Mouse (Mus musculus) CD4-positive helper T cell, adult 2 months (primary cell): Measurements from ENCODE around the gene Hnf4a.

Source experiments
- DNase-seq: peaks from one replicate; pipeline ENCODE4 v3.0.0-alpha.2; 2012; ENCODE audit warnings: low read depth, missing footprints, low spot score

The Hnf4a gene

DNA sequence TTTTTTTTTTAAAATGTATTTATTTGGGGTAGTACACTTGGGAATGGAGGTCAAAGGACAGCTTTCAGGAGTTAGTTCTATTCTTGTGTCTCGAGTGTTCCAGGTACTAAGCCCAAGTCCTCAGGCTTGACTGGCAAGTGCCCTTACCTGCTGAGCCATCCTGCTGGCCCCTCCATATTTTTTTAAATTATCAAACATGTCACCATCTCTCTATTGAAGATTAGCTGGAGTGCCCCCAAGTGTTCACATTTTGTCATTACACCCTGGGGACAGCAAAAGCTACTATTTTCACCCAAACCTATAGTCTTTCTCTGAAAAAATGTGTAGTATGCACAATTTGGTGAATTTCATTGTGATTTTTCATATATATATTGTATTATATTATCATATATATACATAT, 85.5 kb downstream of the Hnf4a start:
- DNase-seq, result no peak

DNA sequence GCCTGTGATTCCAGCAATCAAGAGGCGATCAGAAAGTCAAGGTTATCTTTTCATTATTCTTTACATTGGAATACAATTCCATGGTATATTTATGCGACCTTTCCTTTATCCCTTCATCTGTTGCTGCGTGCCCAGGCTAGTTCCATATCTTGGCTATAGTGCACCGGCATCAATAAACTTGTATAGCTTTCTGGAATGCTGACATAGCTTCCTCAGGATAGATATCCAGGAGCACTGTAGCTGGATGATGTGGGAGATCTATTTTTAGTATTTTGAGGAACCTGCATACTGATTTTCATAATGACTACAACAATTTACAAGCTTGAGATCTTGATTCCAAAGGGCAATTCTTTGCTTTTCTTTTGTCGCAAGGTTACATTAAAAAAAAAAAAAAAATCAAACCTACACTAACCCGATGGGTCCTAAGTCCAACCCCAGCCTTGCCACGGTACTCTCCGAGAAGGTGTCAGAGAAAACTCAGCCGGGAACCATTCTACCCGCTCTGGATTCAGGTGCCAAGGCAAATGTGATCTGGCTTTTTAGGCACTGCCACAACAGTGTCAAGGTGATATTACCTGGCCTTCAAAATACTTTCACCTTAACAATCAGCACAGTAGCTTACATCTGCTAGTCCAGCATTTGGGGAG, 87.2 kb downstream of the Hnf4a start:
- no peak for DNase-seq

DNA sequence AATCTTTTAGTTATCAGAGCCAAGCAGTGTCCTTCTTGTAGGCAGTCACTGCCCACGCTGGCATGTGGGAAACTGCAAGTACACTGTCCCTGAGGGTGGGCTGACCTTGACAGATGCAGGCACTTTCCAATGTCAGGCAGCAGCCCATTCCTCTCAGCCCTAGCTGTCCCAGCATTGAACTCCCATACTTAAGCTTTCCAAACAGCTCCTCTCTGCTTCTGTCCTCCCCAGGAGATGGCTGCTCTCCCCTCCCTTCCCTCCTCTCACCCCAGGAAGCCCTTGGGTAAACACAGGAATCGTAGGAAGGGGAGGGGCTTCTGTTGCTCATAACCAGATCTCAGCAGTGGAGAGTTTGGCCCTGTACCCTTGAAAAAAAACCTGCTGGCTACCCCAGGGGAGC, 88.5 kb downstream of the Hnf4a start:
- no peak for DNase-seq

DNA sequence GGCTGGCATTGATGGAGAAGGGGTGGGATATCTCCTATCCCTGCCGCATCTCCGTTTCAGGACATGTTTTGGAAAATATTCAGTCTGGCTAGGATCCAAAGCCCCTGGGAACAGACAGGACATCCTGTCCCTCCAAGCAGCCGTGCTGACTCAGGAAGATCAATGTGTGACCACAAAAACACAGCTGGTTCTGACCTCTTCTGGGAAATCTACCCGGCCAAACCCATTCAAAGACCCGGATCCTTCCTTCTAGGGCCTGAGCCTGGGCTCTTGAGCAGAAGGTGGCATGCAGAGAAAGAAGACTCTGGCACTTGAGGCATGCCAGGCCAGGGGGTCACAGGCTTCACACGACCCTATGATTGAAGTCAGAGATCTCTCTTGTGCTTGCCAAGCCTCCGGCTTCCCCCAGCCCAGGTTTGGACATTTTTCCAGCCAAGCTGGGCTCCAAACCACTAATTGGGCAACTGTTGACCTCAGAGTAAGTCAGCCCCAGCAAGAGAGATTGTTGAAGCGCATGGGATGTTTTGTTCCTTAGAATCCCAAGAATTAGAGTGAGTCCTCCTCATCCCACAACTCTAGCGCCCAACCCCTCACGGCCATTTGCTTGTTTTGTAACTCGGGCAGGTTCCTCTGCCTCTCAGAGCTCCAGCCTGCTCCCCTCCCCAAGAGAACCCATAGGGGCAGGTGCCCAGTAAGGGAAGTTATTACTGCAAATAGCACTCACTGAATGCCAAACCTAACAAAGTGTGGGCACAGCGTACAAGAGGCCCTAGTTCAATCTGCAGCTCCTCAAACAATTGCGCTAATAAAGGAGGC, 89.7 kb downstream of the Hnf4a start:
- DNase-seq, result no peak

DNA sequence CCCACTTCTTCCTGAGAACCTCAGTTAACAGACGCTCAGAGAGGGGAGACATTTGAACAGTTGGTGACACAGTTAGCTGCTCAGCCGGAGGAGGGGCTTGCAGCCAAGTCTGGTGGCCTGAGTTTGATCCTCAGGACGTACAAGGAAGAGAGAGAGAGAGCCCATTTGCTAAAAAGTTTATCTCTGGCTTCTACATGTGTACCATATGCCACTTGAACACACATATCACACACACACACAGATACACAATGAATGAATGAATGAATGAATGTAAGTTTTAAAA, 90.2 kb downstream of the Hnf4a start:
- DNase-seq, result no peak

DNA sequence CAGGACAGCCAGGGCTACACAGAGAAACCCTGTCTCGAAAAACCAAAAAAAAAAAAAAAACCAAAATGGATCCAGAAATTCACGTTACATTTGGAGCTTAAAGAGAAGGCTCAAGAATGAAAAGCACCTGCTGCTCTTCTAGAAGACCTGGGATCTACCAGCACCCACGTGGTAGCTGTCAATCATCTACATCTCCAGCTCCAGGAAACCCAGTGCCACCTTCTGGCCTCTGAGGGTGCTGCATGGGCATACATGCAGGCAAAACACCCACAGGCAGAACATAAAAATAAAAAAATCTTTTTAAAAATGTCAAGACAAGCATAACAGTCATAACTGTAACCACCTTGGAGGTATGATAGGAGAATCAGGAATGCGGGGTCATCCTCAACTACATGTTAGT, 91.1 kb downstream of the Hnf4a start:
- DNase-seq, result peak; percentile 79

DNA sequence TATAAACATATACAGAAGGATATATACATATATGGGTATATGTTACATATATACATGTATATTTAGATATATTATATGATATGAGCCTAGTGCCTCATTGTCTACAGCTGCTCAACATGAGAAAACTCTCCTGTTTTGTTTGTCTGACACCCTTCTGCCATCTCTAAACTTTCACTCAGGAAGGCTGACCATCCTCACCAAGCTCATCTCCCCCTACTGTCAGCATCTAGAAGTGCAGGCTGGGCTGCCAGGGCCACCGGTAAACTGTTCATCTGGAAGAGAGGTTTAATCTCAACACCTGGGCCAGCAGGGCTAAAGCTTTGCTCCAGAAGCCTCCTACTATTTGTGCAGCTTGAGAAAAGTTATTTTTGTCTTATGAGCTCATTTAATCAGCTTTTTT, 92.6 kb downstream of the Hnf4a start:
- DNase-seq, result peak; percentile 71

DNA sequence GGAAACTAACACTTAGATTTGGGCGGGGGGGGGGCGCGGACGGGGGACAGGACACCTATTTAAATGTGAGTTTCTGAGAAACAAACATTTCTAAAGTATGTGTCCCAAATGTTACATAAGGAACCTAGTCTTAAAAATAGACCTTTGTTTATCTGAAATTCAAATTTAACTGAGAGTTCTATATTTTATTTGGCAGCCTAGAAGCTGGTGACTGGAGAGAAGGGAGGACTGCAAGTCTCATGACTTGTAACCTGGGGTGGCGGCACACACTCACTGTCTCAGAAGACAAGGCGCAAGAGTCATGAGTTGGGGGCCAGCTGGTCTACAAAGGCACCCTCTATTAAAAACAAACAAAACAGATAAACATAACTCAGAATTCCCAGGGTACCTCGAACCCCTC, 94.5 kb downstream of the Hnf4a start:
- no peak for DNase-seq

DNA sequence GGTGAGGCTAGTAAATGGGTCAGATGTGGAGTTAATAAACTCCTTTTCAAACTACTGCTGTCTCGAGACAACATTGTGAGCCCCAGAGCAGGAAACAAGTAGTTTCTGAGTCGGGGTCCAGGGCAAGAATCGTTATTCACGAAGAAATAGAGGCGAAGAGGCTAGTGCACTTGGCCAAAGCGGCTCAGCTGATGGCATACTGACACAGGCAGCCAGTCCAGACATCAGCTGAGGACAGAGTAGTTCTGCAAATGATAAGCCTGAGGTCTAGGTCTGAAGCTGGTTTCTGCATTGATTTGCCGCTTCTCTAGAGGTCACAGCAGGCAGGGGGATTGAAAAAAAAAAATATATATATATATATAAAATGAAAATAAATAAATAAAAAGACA, 95.1 kb downstream of the Hnf4a start:
- no peak for DNase-seq

DNA sequence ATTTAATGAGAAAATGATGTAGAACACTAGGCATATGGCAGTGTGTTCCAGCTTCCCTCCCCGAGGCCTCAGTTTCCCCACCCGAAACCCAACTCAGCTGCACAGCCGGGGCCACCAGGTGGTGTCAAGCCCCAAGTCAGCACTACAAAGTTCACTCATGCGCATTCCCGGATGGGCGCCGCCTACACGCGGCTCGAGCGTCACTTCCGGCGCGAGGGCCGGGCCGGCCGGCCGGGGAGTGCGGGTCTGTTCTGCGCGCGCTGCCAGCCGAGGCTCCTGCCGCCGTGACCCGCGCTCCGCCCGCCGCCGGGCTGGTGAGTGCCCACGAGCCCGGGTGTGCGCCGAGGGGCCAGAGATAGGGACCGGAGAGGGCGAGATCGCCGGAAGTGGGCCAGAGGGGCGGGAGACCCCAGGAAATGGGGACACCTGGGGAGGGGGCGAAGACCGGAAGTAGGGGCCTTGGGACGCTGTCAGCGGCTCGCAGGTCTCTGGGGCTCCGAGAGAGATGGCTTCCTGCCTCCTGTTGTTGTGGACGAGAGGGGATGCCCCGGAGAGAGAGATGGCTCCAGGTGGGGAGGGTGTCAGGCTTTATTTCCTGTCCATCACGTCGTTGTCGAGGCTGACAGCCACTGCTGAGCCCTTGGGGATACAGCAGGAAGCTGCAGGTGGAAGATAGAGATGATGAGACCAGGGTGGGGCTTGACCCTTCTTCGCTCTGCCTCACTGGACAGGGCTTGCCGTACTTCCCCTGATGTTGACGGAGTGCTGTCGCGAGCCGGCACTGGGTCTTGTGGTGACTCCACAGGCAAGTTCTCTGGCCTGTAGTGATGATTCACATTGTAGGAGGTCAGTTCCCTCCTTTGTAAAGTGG, 95.7 kb downstream of the Hnf4a start, which contains the start of gene Ttpal:
TSS of gene Ttpal (plus strand) at position 214 of the 871 bp plus-strand sequence.
- peak; percentile 93 for DNase-seq

DNA sequence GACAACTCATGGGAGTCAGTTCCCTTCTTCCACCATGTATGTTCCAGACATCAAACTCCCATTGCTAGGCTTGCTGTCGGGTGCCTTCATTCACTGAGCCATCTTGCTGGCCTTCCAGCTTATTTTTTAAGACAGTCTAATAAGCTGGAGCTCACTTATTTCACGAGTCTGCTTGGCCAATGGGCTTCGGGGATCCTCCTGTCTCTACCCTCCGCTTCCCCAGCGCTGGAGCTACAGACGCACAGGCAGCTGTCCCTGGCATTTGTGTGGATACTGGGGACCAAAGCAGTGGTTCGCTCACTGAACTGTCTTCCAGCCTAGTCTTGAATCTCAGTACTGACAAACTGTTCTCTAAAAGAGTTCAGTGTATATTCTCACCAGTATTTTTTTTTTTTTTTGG, 99.6 kb downstream of the Hnf4a start:
- DNase-seq, result no peak

DNA sequence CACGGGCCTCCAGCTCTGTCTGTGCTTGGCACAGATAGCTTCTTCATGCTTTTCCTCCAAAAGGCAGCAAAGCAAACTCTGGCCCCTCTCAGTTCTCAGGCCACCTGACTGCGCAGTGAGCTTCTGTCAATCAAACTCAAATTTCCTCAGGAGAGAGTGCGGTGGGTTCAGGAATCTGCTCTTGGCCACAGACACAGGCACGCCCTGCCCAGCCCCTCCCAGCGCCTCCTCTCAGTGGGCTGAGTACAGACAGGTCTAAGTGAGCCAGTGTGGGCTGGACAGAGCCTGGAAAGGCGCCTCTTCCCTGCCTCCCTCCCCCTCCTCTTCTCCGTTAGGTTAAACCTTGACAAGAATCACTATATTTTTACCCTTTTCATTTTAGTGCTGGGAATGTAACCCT, 101.4 kb downstream of the Hnf4a start:
- DNase-seq, result no peak

DNA sequence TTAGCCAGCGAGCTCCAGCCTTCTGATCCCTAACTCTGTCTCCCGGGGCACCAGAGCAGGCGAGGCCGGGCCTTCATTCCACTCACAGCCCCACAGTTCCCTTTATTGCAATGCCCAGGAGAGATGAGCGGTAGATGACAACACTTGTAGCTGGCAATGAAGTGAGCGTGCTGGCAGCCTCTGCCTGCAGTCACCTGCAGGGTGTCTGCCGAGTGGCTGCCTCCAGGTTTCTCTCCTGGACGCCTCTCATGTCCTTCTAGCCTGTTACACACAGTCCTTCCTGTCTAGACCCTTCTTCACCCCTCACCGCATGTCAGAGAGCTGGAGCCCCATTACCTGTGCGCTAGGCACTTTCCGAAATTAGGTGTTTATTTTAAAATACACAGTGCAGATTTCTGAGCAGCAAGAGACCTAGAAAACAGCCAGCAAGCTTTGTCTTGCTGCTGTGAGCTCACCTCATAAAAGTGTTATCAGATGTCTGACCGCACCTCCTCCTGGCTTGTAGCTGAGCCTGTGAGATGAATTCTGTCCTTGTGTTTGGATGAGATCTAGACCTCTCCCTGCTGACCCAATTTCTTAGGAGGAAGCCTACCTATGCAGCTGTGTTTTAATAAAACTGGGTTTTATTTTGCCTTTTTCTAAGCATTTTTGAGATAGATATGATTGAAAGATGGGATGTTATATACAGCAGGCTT, 102.8 kb downstream of the Hnf4a start:
- no peak for DNase-seq

DNA sequence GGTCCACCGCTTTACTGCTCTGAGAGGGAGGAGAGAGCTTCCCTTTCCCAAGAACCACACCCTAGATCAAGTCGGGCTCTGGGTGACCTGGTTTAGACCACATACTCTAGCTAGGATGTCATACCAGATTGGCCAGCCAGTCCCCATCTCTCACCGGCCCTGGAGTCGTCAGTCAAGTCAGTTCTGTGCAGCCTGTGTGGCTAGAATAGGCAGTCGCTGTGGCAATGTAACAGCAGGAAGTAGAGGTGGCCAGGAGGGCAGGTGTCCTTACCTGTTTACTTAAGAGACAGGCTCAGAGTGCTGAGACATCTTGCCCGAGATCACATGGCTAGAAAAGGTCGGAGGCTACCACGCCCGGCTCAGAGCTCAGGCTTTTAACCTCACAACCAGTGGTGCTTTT, 104.6 kb downstream of the Hnf4a start:
- no peak for DNase-seq

DNA sequence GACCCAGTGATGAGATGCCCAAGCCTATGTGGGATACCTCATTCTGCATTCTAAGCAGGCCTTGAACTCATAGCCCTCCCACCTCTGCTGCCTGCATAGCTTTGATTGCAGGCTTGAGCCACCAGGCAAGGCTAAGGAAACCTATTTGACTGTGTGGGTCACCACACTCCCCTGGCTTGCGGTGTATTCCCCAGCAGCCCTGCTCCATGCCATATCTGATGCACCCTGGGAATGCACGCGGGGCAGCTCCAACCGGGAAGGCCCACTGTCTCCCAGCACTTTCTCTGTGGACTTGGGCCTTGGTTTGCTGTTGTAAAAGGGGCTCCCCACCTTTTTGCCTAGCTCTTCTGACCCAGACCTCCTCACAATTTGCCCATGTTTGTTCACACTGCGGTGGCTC, 106.6 kb downstream of the Hnf4a start:
- DNase-seq, result no peak

DNA sequence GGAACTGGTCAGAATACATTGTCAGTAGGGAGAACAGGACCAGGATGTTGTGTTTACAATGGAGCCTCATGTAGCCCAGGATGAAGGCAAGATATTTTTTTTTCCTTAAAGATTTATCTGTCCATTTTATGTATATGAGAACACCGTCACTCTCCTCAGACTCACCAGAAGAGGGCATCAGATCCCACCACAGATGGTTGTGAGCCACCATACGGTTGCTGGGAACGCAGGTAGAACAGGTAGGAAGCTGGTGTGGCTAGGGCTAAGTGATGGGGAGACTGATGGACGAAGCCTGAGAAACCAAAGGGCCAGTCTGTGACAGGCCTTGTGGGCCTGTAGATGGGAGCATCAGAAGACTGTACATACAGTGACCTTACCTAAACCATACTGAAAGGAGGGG, 107.4 kb downstream of the Hnf4a start:
- DNase-seq, result no peak

DNA sequence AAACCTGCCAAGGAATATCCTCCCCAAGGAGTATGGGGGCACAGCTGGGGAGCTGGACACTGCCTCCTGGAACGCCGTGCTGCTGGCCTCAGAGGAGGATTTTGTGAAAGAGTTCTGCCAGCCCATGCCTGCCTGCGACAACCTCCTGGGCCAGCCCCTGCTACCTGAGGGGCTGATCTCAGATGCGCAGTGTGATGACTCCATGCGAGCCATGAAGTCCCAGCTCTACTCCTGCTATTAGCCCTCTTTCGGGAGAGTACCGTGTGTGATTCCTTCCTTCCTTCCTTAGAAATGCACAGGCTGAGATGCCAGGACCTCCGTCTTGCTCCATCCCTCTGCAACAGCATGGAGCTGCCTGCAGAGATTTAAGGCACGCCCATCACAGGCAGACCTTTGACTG, 108.8 kb downstream of the Hnf4a start:
- no peak for DNase-seq

DNA sequence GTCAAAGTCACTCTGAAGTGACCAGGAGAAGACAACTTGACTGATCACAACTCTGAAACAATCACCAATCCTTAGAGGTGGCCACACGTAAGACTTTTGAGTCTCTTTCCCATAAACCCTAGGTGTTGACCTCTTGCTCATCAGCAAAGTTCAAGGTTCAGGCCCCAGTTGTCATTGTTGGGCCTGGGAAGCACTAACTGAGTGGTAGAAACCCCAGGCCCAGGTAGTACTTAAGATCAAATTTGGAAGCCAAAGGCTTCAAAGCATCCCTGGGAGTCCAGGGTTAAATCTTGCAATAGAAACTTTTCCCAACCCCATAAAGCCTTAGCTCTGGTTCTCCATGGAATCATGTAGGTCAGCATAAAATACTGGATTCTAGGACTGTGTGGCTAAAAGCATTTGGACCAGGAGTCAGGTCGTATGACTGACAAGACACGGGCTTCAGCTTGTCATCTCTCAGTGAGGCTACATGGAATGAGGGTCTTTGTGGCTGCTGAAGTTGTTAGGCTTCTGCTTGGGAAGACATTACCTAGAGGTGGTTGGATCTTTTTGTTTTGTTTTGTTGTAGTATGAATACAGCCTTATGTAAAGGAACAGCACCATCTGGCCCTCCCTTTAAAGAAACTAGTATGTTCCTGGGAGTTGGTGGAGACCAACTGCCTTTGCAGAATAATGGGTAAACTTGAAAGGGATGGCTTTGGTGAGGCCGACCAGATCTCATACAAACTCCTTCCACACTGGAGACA, 109.5 kb downstream of the Hnf4a start:
- no peak for DNase-seq

DNA sequence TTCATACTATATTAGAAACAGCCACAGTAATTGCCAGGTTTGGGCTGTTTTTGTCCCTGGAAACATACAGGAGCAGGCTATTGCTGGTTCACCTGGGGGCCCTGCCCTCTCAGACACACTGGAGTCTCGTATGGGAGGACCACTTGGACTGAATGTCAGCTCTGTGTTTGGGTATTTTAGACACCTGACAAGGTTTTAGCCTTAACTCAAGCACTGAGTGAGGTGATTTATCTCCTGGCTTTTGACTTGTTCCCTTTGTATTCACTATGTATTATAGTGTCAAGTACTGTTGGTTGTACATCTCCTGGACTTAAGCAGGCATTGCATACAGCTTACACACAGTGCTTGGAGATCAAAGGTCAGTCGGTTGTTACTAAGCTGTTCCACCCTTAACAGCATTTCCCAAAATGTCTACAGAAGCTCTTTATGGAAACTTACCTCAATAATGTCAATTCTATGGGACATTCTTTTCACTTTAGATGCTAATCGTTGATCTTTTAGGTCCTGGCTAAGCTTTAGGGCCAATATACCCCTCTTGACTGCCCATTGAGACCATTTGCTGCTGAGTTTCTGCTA, 110.1 kb downstream of the Hnf4a start:
- DNase-seq, result no peak

DNA sequence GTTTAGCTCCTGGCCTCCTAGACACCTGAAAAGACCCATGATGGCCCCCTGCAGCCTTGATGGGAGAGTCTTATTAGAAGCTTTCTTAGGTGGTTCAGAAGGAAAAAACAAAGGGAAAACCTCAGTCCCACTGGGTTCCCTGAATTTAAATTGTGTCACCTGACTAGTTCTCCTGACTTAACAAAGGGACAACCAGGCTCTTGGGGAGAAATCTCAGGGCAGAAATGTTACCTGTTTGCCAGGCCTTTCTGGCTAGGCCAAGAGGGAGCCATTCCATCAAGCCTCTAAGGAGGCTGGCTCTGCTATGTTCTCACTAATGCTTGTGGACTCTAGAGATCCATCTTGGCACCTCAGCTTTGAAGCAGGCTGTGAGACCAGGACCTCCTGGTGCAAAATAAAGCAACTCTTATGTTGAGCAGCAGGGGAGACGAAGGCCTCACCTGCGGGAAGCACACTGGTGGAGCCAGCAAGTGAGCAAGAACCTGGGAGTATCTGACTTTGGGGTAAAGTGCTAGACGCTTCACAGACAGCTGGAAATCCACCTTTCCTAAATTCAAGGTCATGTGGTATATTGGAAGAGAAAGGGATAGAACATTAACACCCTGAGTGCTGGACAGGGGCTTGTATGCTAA, 110.7 kb downstream of the Hnf4a start:
- DNase-seq, result no peak
